Mouse (Mus musculus) heart, postnatal 0 days (tissue): ENCODE data around the gene Arhgef17. TPM values are rescaled to one million over a fixed set of nuclear protein-coding genes. Genes with fewer than 3 reads are reported as not detected.

ENCODE experiments used
- ATAC-seq: fragments of 200-750 bp; cut with Nextera tagmentation; 2 replicates; pipeline ENCODE4 v1.8.0; 2017; ENCODE audit warnings: low read depth, moderate number of reproducible peaks, moderate library complexity; ENCODE audit not compliant: insufficient read depth
- DNase-seq: peaks from one replicate; pipeline ENCODE4 v3.0.0-alpha.2; 2016; ENCODE audit warnings: low spot score
- H3K27ac ChIP-seq: fragments of 300-500 bp; sonication (generic); 2 replicates; pipeline ENCODE4 v1.5.1; 2014; ENCODE audit warnings: low read depth, mild to moderate bottlenecking
- H3K27me3 ChIP-seq: fragments of 300-500 bp; sonication (generic); 2 replicates; pipeline ENCODE4 v1.6.1; 2014; ENCODE audit warnings: low read length, mixed read lengths; ENCODE audit not compliant: control insufficient read depth, insufficient read depth
- H3K36me3 ChIP-seq: fragments of 300-500 bp; sonication (generic); replicated peaks from 2 replicates; pipeline ENCODE4 v1.6.1; 2014; ENCODE audit warnings: low read length, mixed read lengths; ENCODE audit not compliant: control insufficient read depth, insufficient read depth
- H3K4me1 ChIP-seq: fragments of 300-500 bp; sonication (generic); 2 replicates; pipeline ENCODE4 v1.6.1; 2014; ENCODE audit warnings: antibody characterized with exemption; ENCODE audit not compliant: control insufficient read depth, insufficient read depth
- H3K4me2 ChIP-seq: fragments of 300-500 bp; sonication (generic); 2 replicates; pipeline ENCODE4 v1.6.1; 2014; ENCODE audit warnings: low read depth, mild to moderate bottlenecking, low read length, moderate library complexity
- H3K4me3 ChIP-seq: fragments of 300-500 bp; sonication (generic); 2 replicates; pipeline ENCODE4 v1.5.1; 2014; ENCODE audit warnings: low read depth, low read length
- H3K9ac ChIP-seq: fragments of 300-500 bp; sonication (generic); replicated peaks from 2 replicates; pipeline ENCODE4 v1.6.1; 2014; ENCODE audit warnings: low read depth, low read length, mixed read lengths
- H3K9me3 ChIP-seq: fragments of 300-500 bp; sonication (generic); replicated peaks from 2 replicates; pipeline ENCODE4 v1.6.1; 2016; ENCODE audit warnings: low read length; ENCODE audit not compliant: control insufficient read depth
- CTCF ChIP-seq: IDR thresholded peaks from 2 replicates; pipeline ENCODE4 v1.5.1; 2016; ENCODE audit warnings: antibody characterized with exemption, control low read depth, low read depth
- EP300 ChIP-seq: IDR thresholded peaks from 2 replicates; pipeline ENCODE4 v1.6.1; 2016; ENCODE audit warnings: antibody characterized with exemption, low read depth
- WGBS: fragments of 180-500 bp; shearing (Covaris S2); extraction: QIAGEN DNeasy Blood & Tissue Kit; methylation state at CpG from one replicate; pipeline ENCODE4 v1.1.7; 2014; 5-methylcytosine and 5-hydroxymethylcytosine counted together
- polyA plus RNA-seq: library from polyadenylated mRNA; unstranded; fragments of >200 nt; fragmentation: Nextera tagmentation; extraction: Ambion mirVana; gene quantifications from 2 replicates; pipeline ENCODE4 v1.2.1, GENCODE M21; 2015
- total RNA-seq: library from RNA; depleted of rRNA; stranded (reverse); fragments of >200 nt; gene quantifications from 2 replicates; pipeline ENCODE4 v1.2.3, GENCODE M21; 2014; ENCODE audit warnings: low replicate concordance

Arhgef17 gene
- total and polyA plus RNA-seq, 2 experiments from 2014 or later: 2.8 to 28.4 TPM

DNA sequence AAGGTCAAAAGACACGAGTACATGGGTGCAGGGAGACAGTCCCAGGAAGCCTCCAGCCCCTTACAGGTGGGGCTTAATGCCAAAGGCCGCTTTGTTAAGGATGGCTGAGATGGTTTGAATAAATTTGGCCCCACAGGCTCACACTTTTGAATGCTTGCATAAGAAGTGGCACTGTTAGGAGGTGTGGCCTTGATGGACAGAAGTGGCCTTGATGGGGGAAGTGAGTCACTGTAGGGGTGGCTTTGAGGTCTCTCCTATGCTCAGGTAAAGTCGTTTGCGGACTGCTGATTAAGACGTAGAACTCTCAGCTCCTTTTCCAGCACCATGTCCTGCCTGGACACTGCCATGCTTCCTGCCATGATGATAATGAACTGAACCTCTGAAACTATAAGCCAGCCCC, 34.1 kb downstream of the Arhgef17 start:
- Histone ChIP-seq H3K9me3 (no peaks in the 10 kb centered on the region), H3K27me3 (no peaks in the 10 kb centered on the region), H3K27ac (no peak overlapping the region), H3K4me3 (no peak overlapping the region), H3K4me1 (peaks cover 20% of the 10 kb centered on the region), H3K36me3 (no peaks in the 10 kb centered on the region), H3K9ac (no peak overlapping the region), H3K4me2 (no peak overlapping the region)
- WGBS: 76% methylated on average over 5 of the region's 5 CpGs
- DNase-seq (no peak), ATAC-seq (no peak)
- TF ChIP-seq EP300 (no peak), CTCF (no peak)

DNA sequence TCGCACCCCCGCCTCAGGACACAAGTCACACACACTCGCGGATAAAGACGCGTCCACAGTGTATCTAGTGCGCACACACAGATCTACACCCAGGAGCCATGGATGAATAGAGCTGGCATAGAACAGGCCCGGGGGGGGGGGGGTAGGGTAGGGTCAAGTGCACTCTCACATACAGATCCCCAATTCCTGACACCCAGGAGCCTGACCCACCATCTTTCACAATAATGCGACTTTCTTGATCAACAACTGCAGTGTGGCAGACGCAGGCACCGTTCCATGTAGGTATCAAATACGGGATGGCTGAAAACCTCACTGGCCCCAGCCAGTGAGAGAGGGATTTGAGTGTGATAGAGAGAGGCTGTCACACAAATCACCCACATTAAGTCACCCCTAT, 37.1 kb downstream of the Arhgef17 start:
- Histone ChIP-seq H3K4me1 (peaks cover 20% of the 10 kb centered on the region), H3K9me3 (no peaks in the 10 kb centered on the region), H3K27me3 (no peaks in the 10 kb centered on the region), H3K36me3 (peaks cover 6% of the 10 kb centered on the region), H3K4me2 (peak overlapping the region; percentile 95), H3K27ac (no peak overlapping the region), H3K4me3 (peak overlapping the region; percentile 51), H3K9ac (peak overlapping the region; percentile 54)
- DNase-seq (no peak), ATAC-seq (peak; percentile 6; the same call in 1 of the 2 replicates)
- TF ChIP-seq EP300 (no peak), CTCF (no peak)
- 5% methylated on average over 12 of the region's 12 CpGs for WGBS

DNA sequence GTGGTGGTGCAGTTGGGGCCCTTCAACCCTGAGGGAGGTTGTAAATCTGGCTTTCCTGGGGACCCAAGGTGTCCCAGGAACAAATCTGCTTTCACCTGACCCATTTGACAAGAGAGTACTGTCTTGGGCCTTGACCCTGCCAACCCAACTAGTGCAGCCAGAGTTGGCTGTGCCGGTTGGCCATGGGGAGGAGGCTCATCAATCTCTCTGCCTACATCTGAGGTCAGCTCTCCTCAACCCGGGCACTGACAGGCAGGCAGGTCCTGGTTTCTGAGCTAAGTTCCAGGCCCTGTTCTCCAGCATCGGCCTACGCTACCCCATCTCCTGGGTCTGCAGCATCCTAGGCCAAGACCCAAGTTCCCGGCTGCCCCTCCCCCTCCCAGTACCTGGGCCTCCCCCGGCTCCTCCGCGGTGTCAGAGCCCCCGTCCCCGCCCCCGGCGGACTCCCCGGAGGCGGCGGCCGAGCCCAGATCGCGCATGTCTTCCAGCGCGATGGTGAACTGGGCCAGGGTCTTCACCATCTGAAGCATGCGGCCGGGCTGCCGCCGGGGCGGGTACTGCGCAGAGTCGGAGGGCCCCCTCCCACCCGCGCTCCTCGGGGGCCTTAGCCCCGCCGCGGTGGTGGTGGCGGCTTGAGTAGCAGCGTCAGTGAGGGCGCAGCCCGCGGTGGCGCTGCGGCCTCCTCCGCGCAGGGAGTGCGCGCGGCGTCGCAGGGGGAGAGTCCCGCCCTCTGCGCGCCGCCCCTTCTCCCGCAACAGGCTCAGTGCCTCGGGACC, 37.7 kb downstream of the Arhgef17 start:
- ATAC-seq: peak; percentile 55
- TF ChIP-seq CTCF (no peak), EP300 (no peak)
- WGBS: 8% methylated on average over 51 of the region's 53 CpGs

GRCm38 (mm10) chr7:100893249-100894056, 38.5 kb downstream of the Arhgef17 start:
- DNase-seq (no peak), ATAC-seq (peak; percentile 52)
- peak overlapping the region; percentile 2; the same call in 1 of the 2 replicates for H3K4me2 ChIP-seq
- TF ChIP-seq EP300 (no peak), CTCF (no peak)
- 39% methylated on average over 20 of the region's 20 CpGs for WGBS
- H3K27me3 ChIP-seq: no peaks in the 10 kb centered on the region
- no peaks in the 10 kb centered on the region for H3K9me3 ChIP-seq
- H3K36me3 ChIP-seq: peaks cover 19% of the 10 kb centered on the region
- H3K27ac ChIP-seq: no peak overlapping the region
- H3K4me1 ChIP-seq: peaks cover 20% of the 10 kb centered on the region
- no peak overlapping the region for H3K4me3 ChIP-seq
- no peak overlapping the region for H3K9ac ChIP-seq

More for the DNA sequence above, 37.7 kb downstream of the Arhgef17 start:
- peaks cover 20% of the 10 kb centered on the region for H3K4me1 ChIP-seq
- no peak overlapping the region for H3K27ac ChIP-seq
- H3K4me3 ChIP-seq: peak overlapping the region; percentile 51
- peak overlapping the region; percentile 54 for H3K9ac ChIP-seq
- no peaks in the 10 kb centered on the region for H3K9me3 ChIP-seq
- no peak for DNase-seq
- peaks cover 12% of the 10 kb centered on the region for H3K36me3 ChIP-seq
- H3K4me2 ChIP-seq: peak overlapping the region; percentile 95
- no peaks in the 10 kb centered on the region for H3K27me3 ChIP-seq

DNA sequence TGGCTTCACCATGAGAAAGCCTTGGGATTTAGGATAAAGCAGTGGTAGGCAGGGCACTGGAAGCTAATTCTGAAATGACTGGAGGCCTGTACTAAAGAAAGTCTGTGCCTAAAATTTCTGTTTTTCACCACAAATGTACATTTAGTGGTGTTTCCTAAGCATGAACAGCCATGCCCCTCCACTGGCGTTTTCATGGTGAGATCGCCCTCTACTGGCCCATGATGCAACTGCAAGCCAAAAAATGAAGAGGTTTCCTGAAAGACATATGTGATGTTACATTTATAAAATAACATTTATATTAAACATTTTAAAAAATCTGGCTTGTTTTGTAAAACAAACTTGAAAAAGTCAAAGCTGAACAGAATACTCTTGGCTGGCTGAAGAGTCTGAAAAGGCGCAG, 45.4 kb downstream of the Arhgef17 start:
- peak; percentile 81 for TF ChIP-seq CTCF
- no peak for TF ChIP-seq EP300
- Histone ChIP-seq H3K27ac (no peak overlapping the region), H3K9me3 (no peaks in the 10 kb centered on the region), H3K4me1 (no peaks in the 10 kb centered on the region), H3K4me2 (no peak overlapping the region), H3K27me3 (no peaks in the 10 kb centered on the region), H3K4me3 (no peak overlapping the region), H3K9ac (no peak overlapping the region), H3K36me3 (peaks cover 59% of the 10 kb centered on the region)
- 32% methylated on average over 3 of the region's 3 CpGs for WGBS
- ATAC-seq (no peak), DNase-seq (no peak)
